Mouse (Mus musculus): ENCODE results near the gene Hbq1a. TPM values are rescaled to one million over a fixed set of nuclear protein-coding genes. Genes with fewer than 3 reads are reported as not detected.
"Not testable (repeated sequence)": the region's sequence is repeated elsewhere in the genome, so short reads cannot be mapped to it uniquely, and the experiment has no call there.

Gene Hbq1a
- polyA plus RNA-seq, 1 experiment from 2014 or later, result not detected

- no peak overlapping the region for H3K4me3 ChIP-seq (ENCODE audit: low read depth, low read length)
Observed at GRCm38 (mm10) chr11:32280646-32281045, 19.2 kb upstream of the Hbq1a start.

DNA sequence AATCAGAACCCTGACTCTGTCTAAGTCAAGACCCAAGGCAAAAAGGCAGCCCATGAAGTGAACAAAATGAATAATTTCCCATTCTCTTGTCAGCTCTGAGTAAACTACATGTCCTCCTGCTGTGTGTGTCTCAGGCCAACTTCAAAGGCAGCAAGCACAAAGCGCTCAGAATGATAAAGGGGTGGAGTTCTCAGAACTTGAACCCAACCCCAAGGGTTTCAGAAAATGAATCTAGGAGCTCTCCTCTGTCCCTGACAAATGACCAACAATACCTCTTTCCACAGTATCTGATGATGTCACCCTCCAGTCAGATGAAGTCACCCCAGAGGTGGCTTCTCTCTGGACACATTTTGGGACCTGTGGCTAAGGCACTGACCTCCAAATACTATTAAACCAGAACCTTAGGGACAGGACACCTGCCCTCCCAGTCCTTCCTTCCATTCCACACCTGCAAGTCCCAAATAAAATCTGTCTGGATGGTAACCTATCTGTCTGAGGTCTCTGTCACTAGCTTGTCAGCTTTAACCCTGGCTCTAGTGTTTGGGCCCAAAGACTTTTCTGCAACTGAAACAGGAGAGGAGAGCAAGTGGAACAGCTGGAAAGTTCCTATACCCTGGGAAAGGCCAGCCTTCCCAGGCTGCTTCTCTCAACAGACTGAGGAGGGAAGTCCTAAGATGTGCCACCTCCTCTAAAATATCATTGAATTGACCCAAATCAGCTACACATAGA lies 18.3 kb upstream of the Hbq1a start:
- Histone ChIP-seq H3K27me3 (ENCODE audit: control insufficient read depth, insufficient read depth, low read length) (no peaks in the 10 kb centered on the region), H3K27ac (replicated peaks) (no peak overlapping the region), H3K9me3 (ENCODE audit: control insufficient read depth, low read length) (no peaks in the 10 kb centered on the region), H3K36me3 (ENCODE audit: control insufficient read depth, insufficient read depth, low read length) (no peaks in the 10 kb centered on the region), H3K4me2 (replicated peaks; ENCODE audit: low read depth) (no peak overlapping the region), H3K4me3 (ENCODE audit: low read depth, low read length) (no peak overlapping the region), H3K9ac (ENCODE audit: low read length) (no peak overlapping the region), H3K4me1 (replicated peaks; ENCODE audit: control insufficient read depth, insufficient read depth) (no peaks in the 10 kb centered on the region)
- TF ChIP-seq EP300 (optimal IDR thresholded peaks at IDR 0.05), result no peak
- TF ChIP-seq CTCF (IDR thresholded peaks at IDR 0.05; ENCODE audit: low read depth), result no peak
- DNase-seq (ENCODE audit: low spot score), result no peak
- 71% methylated on average over 1 of the region's 1 CpGs for WGBS
- no peak for ATAC-seq (ENCODE audit: low FRiP score, low TSS enrichment)

More at GRCm38 (mm10) chr11:32280646-32281045, 19.2 kb upstream of the Hbq1a start:
- Histone ChIP-seq H3K9me3 (ENCODE audit: control insufficient read depth, low read length) (no peaks in the 10 kb centered on the region), H3K4me2 (replicated peaks; ENCODE audit: low read depth) (no peak overlapping the region), H3K36me3 (ENCODE audit: control insufficient read depth, insufficient read depth, low read length) (no peaks in the 10 kb centered on the region), H3K4me1 (replicated peaks; ENCODE audit: control insufficient read depth, insufficient read depth) (no peaks in the 10 kb centered on the region), H3K27ac (replicated peaks) (no peak overlapping the region), H3K27me3 (ENCODE audit: control insufficient read depth, insufficient read depth, low read length) (no peaks in the 10 kb centered on the region), H3K9ac (ENCODE audit: low read length) (no peak overlapping the region)
- DNase-seq (ENCODE audit: low spot score) (no peak), ATAC-seq (ENCODE audit: low FRiP score, low TSS enrichment) (no peak)
- 51% methylated on average over 2 of the region's 2 CpGs for WGBS
- TF ChIP-seq EP300 (optimal IDR thresholded peaks at IDR 0.05) (no peak), CTCF (IDR thresholded peaks at IDR 0.05; ENCODE audit: low read depth) (no peak)

DNA sequence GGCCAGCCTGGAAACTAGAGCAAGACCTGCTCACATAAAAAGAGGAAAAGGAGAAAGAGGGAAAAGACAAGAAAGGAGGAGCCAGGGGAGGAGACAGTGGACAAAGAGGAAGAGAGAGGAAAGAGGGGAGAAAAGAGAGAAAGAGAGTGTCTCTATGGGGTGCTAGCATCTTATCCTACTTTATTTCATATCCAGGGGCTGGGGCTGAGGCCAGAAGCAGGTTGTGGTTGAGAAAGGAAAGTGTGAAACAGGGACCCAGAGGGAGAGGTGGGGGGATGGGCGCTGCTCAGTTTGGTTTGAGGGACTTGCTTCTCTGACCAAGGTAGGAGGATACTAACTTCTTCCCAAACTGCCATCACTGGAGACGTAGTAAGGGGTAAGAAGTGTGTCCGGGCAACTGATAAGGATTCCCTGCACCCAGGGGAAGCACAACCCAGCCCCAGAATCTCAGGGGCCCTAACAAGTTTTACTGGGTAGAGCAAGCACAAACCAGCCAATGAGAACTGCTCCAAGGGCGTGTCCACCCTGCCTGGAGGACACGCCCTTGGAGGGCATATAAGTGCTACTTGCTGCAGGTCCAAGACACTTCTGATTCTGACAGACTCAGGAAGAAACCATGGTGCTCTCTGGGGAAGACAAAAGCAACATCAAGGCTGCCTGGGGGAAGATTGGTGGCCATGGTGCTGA lies 16.6 kb upstream of the Hbq1a start, which contains the start of gene Hba-a1:
Gene Hba-a1, plus strand, starts transcription at position 421 of the 687 bp plus-strand sequence.
- not testable (repeated sequence) for H3K4me1 ChIP-seq (replicated peaks; ENCODE audit: control insufficient read depth, insufficient read depth); DNase-seq (ENCODE audit: low spot score)
- peak; percentile 28; the same call in 1 of the 2 replicates for ATAC-seq (ENCODE audit: low FRiP score, low TSS enrichment)

DNA sequence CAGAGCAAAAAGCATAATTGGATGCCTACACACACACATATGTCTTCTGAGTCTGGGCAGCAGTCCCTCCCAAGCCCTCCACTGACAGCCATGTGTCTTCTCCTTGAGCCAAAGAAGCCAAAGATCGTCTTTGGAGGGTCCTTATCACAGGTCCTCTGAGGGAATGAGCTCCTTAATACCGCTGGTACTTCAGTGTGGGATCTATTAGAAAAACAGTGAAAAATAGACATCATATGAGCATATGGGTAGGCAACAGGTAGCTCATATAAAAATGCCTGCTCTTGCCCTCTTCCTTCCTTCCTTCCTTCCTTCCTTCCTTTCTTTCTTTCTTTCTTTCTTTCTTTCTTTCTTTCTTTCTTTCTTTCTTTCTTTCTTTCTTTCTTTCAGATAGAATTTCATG lies 15.3 kb upstream of the Hbq1a start:
- WGBS, result 56% methylated on average over 2 of the region's 2 CpGs
- not testable (repeated sequence) for H3K9ac ChIP-seq (ENCODE audit: low read length); H3K27me3 ChIP-seq (ENCODE audit: control insufficient read depth, insufficient read depth, low read length); H3K36me3 ChIP-seq (ENCODE audit: control insufficient read depth, insufficient read depth, low read length); H3K27ac ChIP-seq (replicated peaks); H3K9me3 ChIP-seq (ENCODE audit: control insufficient read depth, low read length); DNase-seq (ENCODE audit: low spot score); H3K4me1 ChIP-seq (replicated peaks; ENCODE audit: control insufficient read depth, insufficient read depth); ATAC-seq (ENCODE audit: low FRiP score, low TSS enrichment); H3K4me2 ChIP-seq (replicated peaks; ENCODE audit: low read depth); H3K4me3 ChIP-seq (ENCODE audit: low read depth, low read length)

More for the DNA sequence above, 16.6 kb upstream of the Hbq1a start, which contains the start of gene Hba-a1:
- not testable (repeated sequence) for H3K4me3 ChIP-seq (ENCODE audit: low read depth, low read length); H3K27me3 ChIP-seq (ENCODE audit: control insufficient read depth, insufficient read depth, low read length); H3K4me2 ChIP-seq (replicated peaks; ENCODE audit: low read depth); H3K9me3 ChIP-seq (ENCODE audit: control insufficient read depth, low read length); H3K9ac ChIP-seq (ENCODE audit: low read length); H3K27ac ChIP-seq (replicated peaks); H3K36me3 ChIP-seq (ENCODE audit: control insufficient read depth, insufficient read depth, low read length)
- 100% methylated on average over 1 of the region's 5 CpGs for WGBS

DNA sequence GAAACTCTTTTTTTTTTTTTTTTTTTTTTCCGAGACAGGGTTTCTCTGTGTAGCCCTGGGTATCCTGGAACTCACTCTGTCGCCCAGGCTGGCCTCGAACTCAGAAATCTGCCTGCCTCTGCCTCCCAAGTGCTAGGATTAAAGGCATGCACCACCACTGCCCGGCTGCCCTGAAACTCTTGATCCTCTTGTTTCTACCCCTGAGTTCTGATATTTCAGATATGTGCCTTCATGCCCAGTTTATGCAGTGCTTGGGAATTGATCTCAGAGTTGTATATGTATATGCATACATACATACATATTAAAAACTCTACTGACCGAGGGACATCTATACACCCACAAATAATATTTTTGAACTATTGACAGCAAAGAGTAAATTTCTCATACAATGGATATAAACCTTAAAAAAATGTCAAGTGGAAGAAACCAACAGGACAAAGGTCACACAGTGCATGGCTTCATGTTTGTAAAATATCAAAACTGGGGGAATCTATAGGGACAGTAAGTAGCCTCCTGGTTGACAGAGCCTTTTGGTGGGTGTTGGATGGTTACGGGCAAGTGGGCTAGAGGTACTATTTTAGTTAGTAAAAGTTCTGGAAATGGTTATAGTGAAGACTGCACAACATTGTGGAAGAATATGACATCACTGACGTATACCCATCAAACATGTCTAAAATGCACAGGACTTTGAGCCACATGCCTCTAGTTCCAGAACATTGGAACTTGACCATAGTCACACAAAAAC lies 14.7 kb upstream of the Hbq1a start:
- Histone ChIP-seq H3K4me1 (replicated peaks; ENCODE audit: control insufficient read depth, insufficient read depth) (no peaks in the 10 kb centered on the region), H3K27me3 (ENCODE audit: control insufficient read depth, insufficient read depth, low read length) (no peaks in the 10 kb centered on the region), H3K4me3 (ENCODE audit: low read depth, low read length) (no peak overlapping the region), H3K4me2 (replicated peaks; ENCODE audit: low read depth) (no peak overlapping the region), H3K9me3 (ENCODE audit: control insufficient read depth, low read length) (no peaks in the 10 kb centered on the region), H3K27ac (replicated peaks) (no peak overlapping the region), H3K9ac (ENCODE audit: low read length) (no peak overlapping the region), H3K36me3 (ENCODE audit: control insufficient read depth, insufficient read depth, low read length) (no peaks in the 10 kb centered on the region)
- ATAC-seq (ENCODE audit: low FRiP score, low TSS enrichment) (no peak), DNase-seq (ENCODE audit: low spot score) (no peak)
- TF ChIP-seq EP300 (optimal IDR thresholded peaks at IDR 0.05) (no peak), CTCF (IDR thresholded peaks at IDR 0.05; ENCODE audit: low read depth) (no peak)
- WGBS, result 81% methylated on average over 7 of the region's 7 CpGs

- not testable (repeated sequence) for H3K27me3 ChIP-seq (ENCODE audit: control insufficient read depth, insufficient read depth, low read length); H3K9ac ChIP-seq (ENCODE audit: low read length); H3K27ac ChIP-seq (replicated peaks); H3K4me2 ChIP-seq (replicated peaks; ENCODE audit: low read depth); H3K4me1 ChIP-seq (replicated peaks; ENCODE audit: control insufficient read depth, insufficient read depth); DNase-seq (ENCODE audit: low spot score); H3K36me3 ChIP-seq (ENCODE audit: control insufficient read depth, insufficient read depth, low read length); ATAC-seq (ENCODE audit: low FRiP score, low TSS enrichment); H3K9me3 ChIP-seq (ENCODE audit: control insufficient read depth, low read length); H3K4me3 ChIP-seq (ENCODE audit: low read depth, low read length)
Observed at GRCm38 (mm10) chr11:32285887-32286286, 14.0 kb upstream of the Hbq1a start.
